Mouse (Mus musculus) G1E (cell line): Measurements from ENCODE around the gene Klk5.

Experiments used
- CTCF ChIP-seq: IDR thresholded peaks from 2 replicates; pipeline ENCODE4 v1.5.1; 2012; ENCODE audit warnings: low read depth, low read length, inconsistent platforms, mixed read lengths
- GATA1 ChIP-seq: IDR thresholded peaks from 2 replicates; pipeline ENCODE4 v1.6.1; 2012; ENCODE audit warnings: borderline replicate concordance, low read length, inconsistent platforms, mixed read lengths
- POLR2AphosphoS5 ChIP-seq: IDR thresholded peaks from 2 replicates; pipeline ENCODE4 v1.6.1; 2012; ENCODE audit warnings: low read depth, low read length, inconsistent platforms; ENCODE audit not compliant: insufficient replicate concordance

- TF ChIP-seq CTCF, result no peak
- TF ChIP-seq GATA1, result no peak
- TF ChIP-seq POLR2AphosphoS5, result no peak
These were observed 18.6 kb downstream of the Klk5 start for GRCm38 (mm10) chr7:43860411-43860810.
